Mouse (Mus musculus) midbrain, embryonic 14.5 days (tissue): ENCODE results near the gene Ripor1. TPM values are rescaled to one million over a fixed set of nuclear protein-coding genes. Genes with fewer than 3 reads are reported as not detected.

Source experiments
- ATAC-seq: fragments of 200-750 bp; cut with Nextera tagmentation; 2 replicates; pipeline ENCODE4 v1.8.0; 2017; ENCODE audit warnings: moderate number of reproducible peaks, moderate library complexity; ENCODE audit not compliant: low FRiP score, low TSS enrichment
- DNase-seq: peaks from one replicate; pipeline ENCODE4 v3.0.0-alpha.2; 2015
- H3K27ac ChIP-seq: fragments of 300-500 bp; sonication (generic); replicated peaks from 2 replicates; pipeline ENCODE4 v1.5.1; 2014; ENCODE audit warnings: mild to moderate bottlenecking, low read depth, low read length, moderate library complexity
- H3K27me3 ChIP-seq: fragments of 300-500 bp; sonication (generic); 2 replicates; pipeline ENCODE4 v1.6.1; 2014; ENCODE audit warnings: low read length, control low read depth, mixed read lengths; ENCODE audit not compliant: control insufficient read depth, insufficient read depth
- H3K36me3 ChIP-seq: fragments of 300-500 bp; sonication (generic); 2 replicates; pipeline ENCODE4 v1.6.1; 2014; ENCODE audit warnings: low read length, control low read depth; ENCODE audit not compliant: control insufficient read depth, insufficient read depth
- H3K4me1 ChIP-seq: fragments of 300-500 bp; sonication (generic); 2 replicates; pipeline ENCODE4 v1.6.1; 2014; ENCODE audit warnings: mild to moderate bottlenecking, antibody characterized with exemption, low read length, control low read depth; ENCODE audit not compliant: control insufficient read depth, insufficient read depth
- H3K4me2 ChIP-seq: fragments of 300-500 bp; sonication (generic); 2 replicates; pipeline ENCODE4 v1.6.1; 2014; ENCODE audit warnings: mild to moderate bottlenecking, low read length, moderate library complexity
- H3K4me3 ChIP-seq: fragments of 300-500 bp; sonication (generic); replicated peaks from 2 replicates; pipeline ENCODE4 v1.5.1; 2014; ENCODE audit warnings: low read depth, low read length
- H3K9ac ChIP-seq: fragments of 300-500 bp; sonication (generic); replicated peaks from 2 replicates; pipeline ENCODE4 v1.6.1; 2014; ENCODE audit warnings: mild to moderate bottlenecking, low read length, moderate library complexity
- H3K9me3 ChIP-seq: fragments of 300-500 bp; sonication (generic); 2 replicates; pipeline ENCODE4 v1.6.1; 2016; ENCODE audit warnings: low read length, control low read depth, mixed read lengths; ENCODE audit not compliant: control insufficient read depth
- WGBS: fragments of 180-500 bp; shearing (Covaris S2); extraction: QIAGEN DNeasy Blood & Tissue Kit; methylation state at CpG from one replicate; pipeline ENCODE4 v1.1.7; 2014; 5-methylcytosine and 5-hydroxymethylcytosine counted together
- polyA plus RNA-seq: library from polyadenylated mRNA; unstranded; fragments of >200 nt; fragmentation: Nextera tagmentation; extraction: Ambion mirVana; gene quantifications from 2 replicates; pipeline ENCODE4 v1.2.1, GENCODE M21; 2014

Ripor1 gene
- polyA plus RNA-seq, 1 experiment from 2014 or later = 26.2 TPM

DNA sequence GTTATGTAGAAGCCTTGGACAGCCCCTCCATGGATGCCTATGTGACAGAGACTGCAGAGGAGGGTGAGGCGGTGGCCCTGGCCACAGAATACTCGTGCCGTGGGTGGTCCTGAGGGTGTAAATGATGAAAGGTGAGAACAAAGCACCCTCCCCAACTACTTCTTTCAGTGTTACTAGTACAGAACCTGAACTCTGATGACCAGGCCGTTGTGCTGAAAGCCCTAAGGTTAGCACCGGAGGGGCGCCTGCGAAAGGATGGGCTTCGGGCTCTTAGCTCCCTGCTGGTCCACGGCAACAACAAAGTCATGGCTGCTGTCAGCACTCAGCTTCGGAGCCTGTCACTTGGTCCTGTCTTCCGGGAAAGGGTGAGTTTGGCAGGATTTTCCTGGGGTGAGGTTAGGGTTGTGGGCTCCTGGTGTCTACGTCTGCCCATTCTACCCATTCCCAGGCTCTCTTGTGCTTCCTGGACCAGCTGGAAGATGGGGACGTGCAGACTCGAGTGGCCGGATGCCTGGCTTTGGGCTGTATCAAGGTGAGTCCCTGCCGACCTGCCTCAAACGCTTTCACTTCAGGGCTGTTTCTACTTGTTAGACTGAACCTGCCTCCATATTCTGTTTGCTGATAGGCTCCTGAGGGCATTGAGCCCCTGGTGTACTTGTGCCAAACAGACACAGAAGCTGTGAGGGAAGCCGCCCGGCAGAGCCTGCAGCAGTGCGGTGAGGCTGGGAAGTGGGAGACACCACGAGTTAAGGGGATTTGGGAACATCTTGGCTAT lies 16.1 kb downstream of the Ripor1 start:
- Histone ChIP-seq H3K4me2 (no peak overlapping the region), H3K36me3 (peaks cover 69% of the 10 kb centered on the region), H3K27ac (no peak overlapping the region), H3K9me3 (no peaks in the 10 kb centered on the region), H3K27me3 (no peaks in the 10 kb centered on the region), H3K9ac (no peak overlapping the region; the same call in 1 of the 2 replicates), H3K4me3 (no peak overlapping the region), H3K4me1 (no peaks in the 10 kb centered on the region)
- WGBS = 91% methylated on average over 21 of the region's 21 CpGs
- DNase-seq (no peak), ATAC-seq (no peak)

GRCm38 (mm10) chr8:105621841-105622240 lies 16.8 kb downstream of the Ripor1 start:
- peaks cover 62% of the 10 kb centered on the region for H3K36me3 ChIP-seq
- H3K9me3 ChIP-seq = no peaks in the 10 kb centered on the region
- DNase-seq (peak; percentile 51), ATAC-seq (0 out of 2 replicates have a peak, but pooled peaks have one; percentile 15)
- H3K27me3 ChIP-seq = no peaks in the 10 kb centered on the region
- 40% methylated on average over 4 of the region's 4 CpGs for WGBS
- peak overlapping the region; percentile 73; the same call in 1 of the 2 replicates for H3K27ac ChIP-seq
- no peak overlapping the region for H3K4me3 ChIP-seq
- no peak overlapping the region; the same call in 1 of the 2 replicates for H3K9ac ChIP-seq
- H3K4me2 ChIP-seq = no peak overlapping the region
- no peaks in the 10 kb centered on the region for H3K4me1 ChIP-seq

- DNase-seq (peak; percentile 96), ATAC-seq (peak; percentile 76; the same call in 1 of the 2 replicates)
- no peak overlapping the region for H3K9ac ChIP-seq
- no peak overlapping the region for H3K4me2 ChIP-seq
- peak overlapping the region; percentile 73; the same call in 1 of the 2 replicates for H3K27ac ChIP-seq
- H3K9me3 ChIP-seq = no peaks in the 10 kb centered on the region
- H3K36me3 ChIP-seq = peaks cover 56% of the 10 kb centered on the region
- H3K4me1 ChIP-seq = no peaks in the 10 kb centered on the region
- H3K27me3 ChIP-seq = no peaks in the 10 kb centered on the region
- WGBS = 7% methylated on average over 8 of the region's 8 CpGs
- no peak overlapping the region for H3K4me3 ChIP-seq
These were observed 17.4 kb downstream of the Ripor1 start for GRCm38 (mm10) chr8:105622421-105622920.

DNA sequence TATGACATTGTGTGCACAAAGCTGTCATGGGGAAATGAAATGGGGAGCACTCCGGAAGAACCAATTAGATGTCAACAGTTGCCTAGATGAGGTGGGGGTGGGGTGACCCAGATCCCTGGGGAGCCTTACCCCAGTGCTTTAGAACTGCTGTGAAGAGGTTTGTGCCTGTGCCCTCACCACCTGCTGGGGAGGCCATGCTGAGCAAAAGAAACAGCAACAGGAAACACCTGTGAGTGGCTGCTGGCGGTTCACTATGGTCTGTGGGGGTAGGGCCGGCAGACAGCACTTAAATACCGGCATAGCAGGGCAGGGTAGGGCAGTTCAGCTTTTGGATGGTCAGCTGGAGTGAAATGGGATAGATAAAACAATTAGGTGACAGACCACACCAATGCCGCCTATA lies 18.1 kb downstream of the Ripor1 start:
- H3K27ac ChIP-seq = no peak overlapping the region
- no peak for DNase-seq
- H3K36me3 ChIP-seq = peaks cover 50% of the 10 kb centered on the region
- no peak overlapping the region for H3K4me3 ChIP-seq
- no peaks in the 10 kb centered on the region for H3K4me1 ChIP-seq
- WGBS = 42% methylated on average over 5 of the region's 5 CpGs
- H3K4me2 ChIP-seq = no peak overlapping the region
- no peak overlapping the region for H3K9ac ChIP-seq
- H3K9me3 ChIP-seq = no peaks in the 10 kb centered on the region
- H3K27me3 ChIP-seq = no peaks in the 10 kb centered on the region
- no peak for ATAC-seq

GRCm38 (mm10) chr8:105623679-105624245 lies 18.7 kb downstream of the Ripor1 start:
- Histone ChIP-seq H3K9ac (no peak overlapping the region; the same call in 1 of the 2 replicates), H3K36me3 (peaks cover 43% of the 10 kb centered on the region), H3K4me3 (no peak overlapping the region), H3K9me3 (no peaks in the 10 kb centered on the region), H3K27ac (no peak overlapping the region), H3K27me3 (no peaks in the 10 kb centered on the region), H3K4me1 (no peaks in the 10 kb centered on the region), H3K4me2 (no peak overlapping the region)
- ATAC-seq (no peak), DNase-seq (no peak)
- WGBS = 52% methylated on average over 7 of the region's 7 CpGs

DNA sequence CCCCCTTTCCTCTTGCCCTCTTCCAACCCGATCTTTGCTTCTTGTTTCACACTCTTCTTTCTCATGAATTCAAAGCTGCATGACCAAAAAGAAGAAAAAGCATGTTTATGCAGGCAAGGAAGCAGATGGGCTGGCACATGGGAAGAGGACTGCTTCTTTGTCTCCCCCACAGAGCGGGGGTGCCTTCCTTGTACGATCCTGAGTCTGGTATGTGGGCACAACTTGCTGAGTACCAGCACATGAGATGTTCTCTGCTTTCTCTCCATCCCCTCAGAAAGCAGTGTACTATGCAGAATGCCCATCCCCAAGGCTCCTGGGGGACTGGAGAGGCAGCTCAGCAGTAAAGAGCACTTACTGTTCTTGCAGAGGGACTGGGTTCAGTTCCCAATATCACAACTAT lies 19.3 kb downstream of the Ripor1 start:
- DNase-seq (no peak), ATAC-seq (no peak)
- no peak overlapping the region for H3K4me2 ChIP-seq
- H3K4me1 ChIP-seq = no peaks in the 10 kb centered on the region
- no peak overlapping the region for H3K4me3 ChIP-seq
- H3K36me3 ChIP-seq = peaks cover 37% of the 10 kb centered on the region
- no peak overlapping the region for H3K27ac ChIP-seq
- WGBS = 66% methylated on average over 3 of the region's 3 CpGs
- H3K27me3 ChIP-seq = no peaks in the 10 kb centered on the region
- H3K9me3 ChIP-seq = no peaks in the 10 kb centered on the region
- H3K9ac ChIP-seq = no peak overlapping the region; the same call in 1 of the 2 replicates

DNA sequence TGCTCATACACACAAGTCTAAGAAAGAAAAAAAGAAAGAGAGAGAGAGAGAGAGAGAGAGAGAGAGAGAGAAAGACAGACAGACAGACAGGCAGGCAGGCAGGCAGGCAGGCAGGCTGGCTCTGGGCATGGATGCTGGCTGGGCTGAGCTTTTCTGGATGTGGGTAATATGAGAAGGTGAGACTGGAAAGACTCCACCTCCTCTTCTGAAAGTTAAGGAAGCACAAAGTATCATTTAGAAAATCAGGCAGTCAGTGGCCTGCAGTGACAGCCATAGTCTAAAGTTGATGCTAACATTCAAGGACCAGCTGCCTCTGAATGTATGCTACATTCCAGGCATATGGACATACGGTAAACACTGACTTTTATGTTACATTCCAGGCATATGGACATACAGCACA lies 19.8 kb downstream of the Ripor1 start:
- DNase-seq (no peak), ATAC-seq (no peak)
- Histone ChIP-seq H3K27me3 (no peaks in the 10 kb centered on the region), H3K4me2 (no peak overlapping the region), H3K9ac (no peak overlapping the region), H3K9me3 (no peaks in the 10 kb centered on the region), H3K27ac (no peak overlapping the region), H3K4me3 (no peak overlapping the region), H3K4me1 (no peaks in the 10 kb centered on the region), H3K36me3 (peaks cover 33% of the 10 kb centered on the region)
- WGBS = 77% methylated on average over 1 of the region's 1 CpGs

- DNase-seq (no peak), ATAC-seq (no peak)
- Histone ChIP-seq H3K36me3 (peaks cover 20% of the 10 kb centered on the region), H3K9me3 (no peaks in the 10 kb centered on the region), H3K27ac (no peak overlapping the region), H3K4me3 (no peak overlapping the region), H3K27me3 (no peaks in the 10 kb centered on the region), H3K4me2 (no peak overlapping the region), H3K4me1 (no peaks in the 10 kb centered on the region), H3K9ac (no peak overlapping the region)
- 76% methylated on average over 1 of the region's 1 CpGs for WGBS
These were observed 21.0 kb downstream of the Ripor1 start for GRCm38 (mm10) chr8:105626086-105626485.
